Mouse (Mus musculus) hindbrain, embryonic 14.5 days (tissue): ENCODE measurements at regions not wholly inside any gene's neighbourhood (a gene's known extent, or its start where the extent isn't known, plus 50 kb on each side); places are given as distances from the start of the nearest gene placed in this dataset.

ENCODE experiments used
- ATAC-seq: fragments of 200-750 bp; cut with Nextera tagmentation; 2 replicates; pipeline ENCODE4 v1.8.0; 2017; ENCODE audit warnings: moderate number of reproducible peaks, mild to moderate bottlenecking, moderate TSS enrichment, moderate library complexity; ENCODE audit not compliant: low FRiP score
- DNase-seq: peaks from one replicate; pipeline ENCODE4 v3.0.0-alpha.2; 2015; ENCODE audit warnings: low spot score
- H3K27ac ChIP-seq: fragments of 300-500 bp; sonication (generic); 2 replicates; pipeline ENCODE4 v1.5.1; 2014; ENCODE audit warnings: mild to moderate bottlenecking, moderate library complexity
- H3K27me3 ChIP-seq: fragments of 300-500 bp; sonication (generic); 2 replicates; pipeline ENCODE4 v1.6.1; 2014; ENCODE audit warnings: mild to moderate bottlenecking, low read length, mixed read lengths; ENCODE audit not compliant: control insufficient read depth, insufficient read depth
- H3K36me3 ChIP-seq: fragments of 300-500 bp; sonication (generic); replicated peaks from 2 replicates; pipeline ENCODE4 v1.6.1; 2014; ENCODE audit not compliant: control insufficient read depth, insufficient read depth
- H3K4me1 ChIP-seq: fragments of 300-500 bp; sonication (generic); replicated peaks from 2 replicates; pipeline ENCODE4 v1.6.1; 2014; ENCODE audit warnings: antibody characterized with exemption, low read length, mixed read lengths; ENCODE audit not compliant: control insufficient read depth, insufficient read depth
- H3K4me2 ChIP-seq: fragments of 300-500 bp; sonication (generic); replicated peaks from 2 replicates; pipeline ENCODE4 v1.6.1; 2014; ENCODE audit warnings: mild to moderate bottlenecking, moderate library complexity
- H3K4me3 ChIP-seq: fragments of 300-500 bp; sonication (generic); replicated peaks from 2 replicates; pipeline ENCODE4 v1.5.1; 2014; ENCODE audit warnings: mild to moderate bottlenecking, low read length
- H3K9ac ChIP-seq: fragments of 300-500 bp; sonication (generic); 2 replicates; pipeline ENCODE4 v1.6.1; 2014
- H3K9me3 ChIP-seq: fragments of 300-500 bp; sonication (generic); 2 replicates; pipeline ENCODE4 v1.6.1; 2016; ENCODE audit warnings: low read length; ENCODE audit not compliant: control insufficient read depth
- WGBS: fragments of 180-500 bp; shearing (Covaris S2); extraction: QIAGEN DNeasy Blood & Tissue Kit; methylation state at CpG from one replicate; pipeline ENCODE4 v1.1.7; 2014; 5-methylcytosine and 5-hydroxymethylcytosine counted together

DNA sequence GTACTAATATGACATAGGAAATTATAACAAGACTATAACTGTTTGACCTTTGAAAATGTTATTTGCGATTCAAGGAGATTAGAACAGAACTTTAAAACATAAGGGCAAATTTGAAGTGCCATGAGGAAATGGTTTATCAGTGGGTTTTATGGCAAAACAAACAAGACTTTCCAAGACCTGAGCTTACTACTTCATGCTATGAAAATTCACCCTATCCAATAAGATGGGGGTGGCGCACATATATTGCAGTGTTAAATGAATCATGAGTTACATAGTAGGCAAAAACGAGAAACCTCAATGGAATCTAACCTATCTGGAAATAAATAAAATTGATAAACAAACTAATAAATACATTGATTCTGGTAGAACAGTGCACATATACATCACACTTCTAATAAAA is 2804.3 kb downstream of the Poteg start:
- no peak for DNase-seq
- no peaks in the 10 kb centered on the region for H3K4me1 ChIP-seq
- H3K9ac ChIP-seq = no peak overlapping the region
- no peaks in the 10 kb centered on the region for H3K9me3 ChIP-seq
- no peaks in the 10 kb centered on the region for H3K36me3 ChIP-seq
- no peak overlapping the region for H3K27ac ChIP-seq
- ATAC-seq = no peak
- H3K4me3 ChIP-seq = no peak overlapping the region
- no peaks in the 10 kb centered on the region for H3K27me3 ChIP-seq
- no peak overlapping the region for H3K4me2 ChIP-seq
- WGBS = 91% methylated on average over 3 of the region's 3 CpGs

DNA sequence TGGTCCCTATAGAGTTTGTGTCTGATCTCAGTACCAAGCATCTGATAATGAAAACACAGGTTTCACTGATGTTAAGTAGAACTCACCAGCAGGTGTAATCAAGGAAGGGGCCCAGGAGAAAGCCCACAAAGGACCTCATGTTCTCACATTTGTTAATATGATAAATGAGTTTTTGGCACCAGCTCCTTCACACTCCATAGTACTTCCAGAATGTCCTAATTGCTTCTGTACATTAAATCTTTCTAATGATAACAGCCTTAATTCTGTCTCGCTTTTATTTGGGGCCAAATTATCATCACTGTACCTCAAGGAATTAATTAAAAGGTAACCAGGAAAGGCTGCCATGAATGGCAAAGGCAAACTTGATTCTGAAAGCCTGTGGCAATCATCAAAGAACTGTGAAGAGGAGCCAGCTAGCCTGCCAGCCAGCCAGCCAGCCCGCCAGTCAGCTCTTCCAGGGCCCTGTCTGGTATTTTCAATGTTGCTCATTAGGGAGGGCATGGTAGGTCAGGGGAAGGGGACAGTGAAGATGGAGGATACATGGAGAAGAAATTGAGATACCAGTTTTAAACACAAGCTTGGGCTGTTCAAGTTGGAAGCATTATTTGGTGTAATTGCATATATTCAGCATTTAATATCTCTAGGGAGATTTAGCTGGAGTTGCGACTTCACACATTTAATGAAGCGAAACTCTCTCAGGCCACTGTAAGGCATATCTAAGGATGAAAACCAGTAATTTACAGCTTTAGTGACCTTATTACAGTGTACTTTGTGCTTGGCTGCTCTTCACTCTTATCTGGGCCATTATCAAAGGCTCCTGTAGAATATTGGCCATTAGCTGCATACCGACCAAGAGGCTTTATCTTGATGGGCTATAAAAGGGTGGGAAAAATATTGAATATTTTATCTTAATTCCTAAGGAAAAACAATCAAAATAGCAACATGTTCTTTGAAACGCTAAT is 2822.8 kb downstream of the Poteg start:
- Histone ChIP-seq H3K4me2 (no peak overlapping the region), H3K9me3 (no peaks in the 10 kb centered on the region), H3K27me3 (no peaks in the 10 kb centered on the region), H3K9ac (no peak overlapping the region), H3K4me3 (no peak overlapping the region), H3K36me3 (no peaks in the 10 kb centered on the region), H3K4me1 (no peaks in the 10 kb centered on the region), H3K27ac (no peak overlapping the region)
- DNase-seq = no peak
- ATAC-seq = no peak
- WGBS = 82% methylated on average over 6 of the region's 6 CpGs

DNA sequence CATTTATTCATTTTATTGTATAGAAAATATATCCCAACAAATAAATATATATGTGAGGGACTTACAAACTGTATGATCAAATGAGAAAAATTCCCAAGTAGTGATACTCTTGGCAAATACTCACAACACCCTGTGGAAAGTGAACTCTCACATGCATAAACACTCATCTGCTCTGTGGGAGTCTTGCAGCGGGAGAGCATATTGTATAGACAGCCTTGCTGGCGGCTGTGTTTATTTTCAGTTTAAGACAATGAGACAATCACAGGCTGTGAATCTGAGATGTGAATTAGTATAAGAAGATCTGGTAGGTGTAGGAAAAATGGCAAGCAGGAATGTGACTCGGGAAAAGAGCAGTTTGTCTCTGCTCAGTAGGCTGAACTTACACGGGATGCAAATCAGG is 2841.7 kb downstream of the Poteg start:
- Histone ChIP-seq H3K4me3 (no peak overlapping the region), H3K4me1 (no peaks in the 10 kb centered on the region), H3K36me3 (no peaks in the 10 kb centered on the region), H3K27me3 (no peaks in the 10 kb centered on the region), H3K9me3 (no peaks in the 10 kb centered on the region), H3K9ac (no peak overlapping the region), H3K27ac (no peak overlapping the region), H3K4me2 (no peak overlapping the region)
- ATAC-seq (no peak), DNase-seq (peak; percentile 20)
- 29% methylated on average over 4 of the region's 4 CpGs for WGBS

DNA sequence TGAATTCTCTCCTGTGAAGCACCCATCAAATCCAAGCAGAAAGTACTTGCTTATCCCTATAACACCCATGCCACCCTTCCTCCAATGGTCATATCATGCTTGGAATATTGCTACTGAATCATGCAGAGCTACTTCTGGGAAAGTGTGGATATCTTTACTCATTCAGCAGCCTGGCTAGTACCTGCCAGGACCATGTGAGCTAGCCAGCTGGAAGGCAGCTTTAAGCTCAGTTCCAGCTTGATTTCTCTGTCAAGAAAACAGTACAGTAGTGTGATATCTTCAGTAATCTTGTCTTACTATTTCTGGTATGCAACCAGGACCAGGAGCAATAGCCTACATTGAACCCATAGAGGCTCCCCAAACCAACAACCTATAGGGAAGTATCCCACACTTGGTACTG is 2883.7 kb downstream of the Poteg start:
- H3K4me2 ChIP-seq = no peak overlapping the region
- no peak overlapping the region for H3K27ac ChIP-seq
- H3K4me1 ChIP-seq = 0 out of 2 replicates have a peak, but pooled peaks cover 3% of the 10 kb centered on the region
- H3K9ac ChIP-seq = no peak overlapping the region
- no peaks in the 10 kb centered on the region for H3K9me3 ChIP-seq
- no peak for ATAC-seq
- DNase-seq = no peak
- H3K4me3 ChIP-seq = no peak overlapping the region
- H3K36me3 ChIP-seq = no peaks in the 10 kb centered on the region
- no peaks in the 10 kb centered on the region for H3K27me3 ChIP-seq

DNA sequence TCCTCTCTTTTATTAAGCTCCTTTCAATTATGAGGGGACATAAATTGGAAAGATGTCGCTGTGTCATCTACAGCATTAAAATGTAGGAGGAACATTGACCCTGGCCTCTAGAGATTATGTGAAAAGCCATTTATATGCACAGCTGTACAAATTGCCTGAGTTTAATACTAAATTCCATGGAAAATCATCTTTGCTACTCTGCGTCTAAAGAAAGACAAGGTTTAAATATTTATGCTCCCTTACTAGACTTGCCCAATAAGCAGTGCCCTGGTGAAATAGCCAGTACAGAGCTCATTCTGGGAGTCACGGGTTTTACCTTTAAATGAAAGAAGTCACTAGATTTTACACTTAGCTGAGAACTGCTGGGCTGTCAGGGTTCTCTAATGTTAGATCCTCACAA is 2885.9 kb downstream of the Poteg start:
- Histone ChIP-seq H3K36me3 (no peaks in the 10 kb centered on the region), H3K4me1 (0 out of 2 replicates have a peak, but pooled peaks cover 3% of the 10 kb centered on the region), H3K27me3 (no peaks in the 10 kb centered on the region), H3K27ac (no peak overlapping the region), H3K9ac (no peak overlapping the region), H3K9me3 (no peaks in the 10 kb centered on the region), H3K4me2 (no peak overlapping the region), H3K4me3 (no peak overlapping the region)
- DNase-seq (no peak), ATAC-seq (no peak)
- 50% methylated on average over 3 of the region's 3 CpGs for WGBS

DNA sequence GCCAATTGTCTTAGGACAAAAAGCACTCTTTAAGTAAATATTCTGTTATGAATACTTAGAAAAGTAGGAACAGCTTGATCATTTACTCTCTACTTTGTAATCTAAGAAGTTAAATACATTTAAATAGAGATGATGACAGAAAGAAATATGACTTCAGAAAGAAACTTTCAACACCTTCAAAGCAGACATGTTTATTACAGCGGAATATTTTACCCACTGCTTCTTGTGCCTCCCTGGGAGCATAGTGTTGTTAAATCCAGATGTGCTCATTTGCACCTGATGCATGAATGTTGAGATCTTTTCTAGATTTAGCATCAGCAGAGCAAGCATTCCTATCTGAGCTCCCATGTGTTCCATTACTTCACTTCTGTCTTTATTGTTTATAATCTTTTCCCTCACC is 2912.0 kb downstream of the Poteg start:
- no peaks in the 10 kb centered on the region for H3K9me3 ChIP-seq
- H3K4me3 ChIP-seq = no peak overlapping the region
- H3K27ac ChIP-seq = no peak overlapping the region
- no peaks in the 10 kb centered on the region for H3K27me3 ChIP-seq
- no peak for ATAC-seq
- no peak overlapping the region for H3K4me2 ChIP-seq
- H3K9ac ChIP-seq = no peak overlapping the region
- DNase-seq = no peak
- no peaks in the 10 kb centered on the region for H3K36me3 ChIP-seq
- H3K4me1 ChIP-seq = no peaks in the 10 kb centered on the region
- WGBS = 90% methylated on average over 1 of the region's 1 CpGs

DNA sequence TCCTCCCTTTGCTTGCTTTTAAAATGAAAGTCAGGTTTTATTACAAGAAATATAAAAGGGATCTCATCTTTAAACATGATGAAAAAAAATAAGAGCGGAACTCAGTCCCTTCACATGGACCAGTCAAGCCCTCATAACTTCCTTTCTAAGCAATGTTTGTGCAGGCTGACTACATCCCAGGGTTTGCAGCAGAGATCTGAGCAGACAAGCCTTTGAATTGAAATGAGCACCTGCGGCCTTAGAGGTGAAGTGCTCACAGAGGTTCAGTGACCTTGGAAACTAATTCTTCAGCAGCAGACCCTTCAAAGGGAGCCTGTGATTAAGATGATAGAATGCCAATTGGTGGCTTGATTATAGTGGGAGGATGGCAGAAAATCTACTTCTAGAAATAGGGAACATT is 2918.3 kb downstream of the Poteg start:
- Histone ChIP-seq H3K9me3 (no peaks in the 10 kb centered on the region), H3K27ac (no peak overlapping the region), H3K36me3 (no peaks in the 10 kb centered on the region), H3K9ac (no peak overlapping the region), H3K4me3 (no peak overlapping the region), H3K27me3 (no peaks in the 10 kb centered on the region), H3K4me2 (no peak overlapping the region), H3K4me1 (no peaks in the 10 kb centered on the region; the same call in 1 of the 2 replicates)
- DNase-seq (no peak), ATAC-seq (no peak)
- WGBS = 71% methylated on average over 2 of the region's 2 CpGs

DNA sequence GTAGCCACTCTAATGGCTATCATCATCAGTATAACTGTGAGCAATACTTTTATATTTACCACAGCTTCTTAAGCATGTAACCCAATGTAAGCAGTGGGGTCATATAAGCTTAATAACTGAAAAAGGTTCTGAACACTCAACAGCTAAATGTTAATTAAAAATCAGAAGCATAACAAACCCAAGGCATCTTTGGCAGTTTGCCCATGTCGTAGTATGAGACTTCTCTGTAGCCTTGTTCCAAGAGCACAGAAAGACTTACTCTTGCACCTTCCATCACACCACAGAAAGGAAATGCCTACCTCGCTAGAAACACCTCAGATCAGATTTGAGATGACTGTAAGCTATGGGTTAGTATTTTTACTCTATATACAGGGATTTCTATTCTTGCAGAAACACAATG is 2944.5 kb downstream of the Poteg start:
- no peak overlapping the region for H3K4me2 ChIP-seq
- WGBS = 78% methylated on average over 2 of the region's 2 CpGs
- no peaks in the 10 kb centered on the region for H3K27me3 ChIP-seq
- H3K4me3 ChIP-seq = no peak overlapping the region
- no peaks in the 10 kb centered on the region for H3K36me3 ChIP-seq
- no peaks in the 10 kb centered on the region for H3K9me3 ChIP-seq
- no peak overlapping the region for H3K27ac ChIP-seq
- DNase-seq (no peak), ATAC-seq (no peak)
- no peaks in the 10 kb centered on the region for H3K4me1 ChIP-seq
- H3K9ac ChIP-seq = no peak overlapping the region

DNA sequence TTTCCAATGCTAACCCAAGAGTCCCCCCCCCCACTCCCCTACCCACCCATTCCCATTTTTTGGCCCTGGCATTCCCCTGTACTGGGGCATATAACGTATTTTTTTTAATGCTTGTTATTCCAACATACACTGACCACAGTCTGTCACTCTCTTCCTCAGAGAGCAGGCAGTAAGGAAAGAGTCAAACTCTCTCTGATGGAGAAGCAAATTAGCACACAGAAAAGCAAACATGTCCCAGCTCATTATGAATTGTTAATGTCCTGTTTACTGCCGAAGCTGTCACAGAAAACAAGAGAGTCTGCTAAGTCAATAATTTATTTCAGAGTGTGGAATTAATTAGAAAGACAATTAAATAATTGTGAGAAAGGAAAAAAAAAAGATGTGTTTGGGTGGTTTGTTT is 2989.1 kb upstream of the 5930422O12Rik start:
- no peak for ATAC-seq
- no peak for DNase-seq

More for the DNA sequence above, 2989.1 kb upstream of the 5930422O12Rik start:
- WGBS = 62% methylated on average over 2 of the region's 2 CpGs
- H3K9me3 ChIP-seq = no peaks in the 10 kb centered on the region
- H3K27ac ChIP-seq = no peak overlapping the region
- no peaks in the 10 kb centered on the region for H3K4me1 ChIP-seq
- no peak overlapping the region for H3K4me2 ChIP-seq
- no peaks in the 10 kb centered on the region for H3K36me3 ChIP-seq
- H3K9ac ChIP-seq = no peak overlapping the region
- no peaks in the 10 kb centered on the region for H3K27me3 ChIP-seq
- no peak overlapping the region for H3K4me3 ChIP-seq
